Mouse (Mus musculus): ENCODE data around the gene Rnf113a2.
A peak's percentile ranks its signal among the peaks of the same experiment; 100 is the strongest.

DNA sequence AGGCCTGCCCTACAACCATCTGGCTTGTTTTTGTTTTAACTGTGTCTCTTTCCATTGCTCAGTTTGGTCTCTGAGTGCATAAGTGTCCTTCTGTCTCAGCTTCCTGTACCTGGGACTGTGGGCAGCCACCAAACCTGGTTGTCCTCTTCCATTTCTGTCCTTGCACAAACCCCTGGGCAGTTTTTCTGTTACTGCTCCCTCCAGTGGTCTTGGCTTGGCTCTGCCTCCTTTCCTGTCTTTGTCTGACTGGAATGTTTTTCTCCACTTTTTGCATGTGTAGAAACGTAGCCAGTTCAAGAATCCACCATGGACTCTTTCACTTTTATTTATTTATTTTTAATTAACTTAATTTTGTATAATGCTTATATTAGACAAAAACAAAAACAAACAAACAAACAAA lies 42.8 kb downstream of the Rnf113a2 start:
- no peak for TF ChIP-seq MYB (IDR thresholded peaks at IDR 0.05; ENCODE audit: low read depth, low read length)
- no peak for TF ChIP-seq NELFE (IDR thresholded peaks at IDR 0.05; ENCODE audit: low read depth, low read length)
- no peak for TF ChIP-seq ELF1 (IDR thresholded peaks at IDR 0.05; ENCODE audit: low read depth, low read length)
- TF ChIP-seq TBP (IDR thresholded peaks at IDR 0.05; ENCODE audit: low read depth, low read length) = no peak
- peak in 2 of 3 experiments; percentile 9 to 32; a peak in 3 of 6 replicates for TF ChIP-seq CTCF (IDR thresholded peaks at IDR 0.05 in 2 of 3, conservative IDR thresholded peaks at IDR 0.05 in 1 of 3; ENCODE audit: control insufficient read depth in 1 of 3, insufficient read depth in 1 of 3, low read depth in 2 of 3, low read length in 3 of 3, poor library complexity in 1 of 3, severe bottlenecking in 1 of 3)
- no peak for TF ChIP-seq UBTF (IDR thresholded peaks at IDR 0.05; ENCODE audit: borderline replicate concordance, insufficient read depth, low read depth, low read length)
- TF ChIP-seq BHLHE40 (IDR thresholded peaks at IDR 0.05; ENCODE audit: borderline replicate concordance, low read depth, low read length) = no peak
- TF ChIP-seq EP300 (IDR thresholded peaks at IDR 0.05; ENCODE audit: low read depth in 1 of 2, low read length in 2 of 2) = no peak

All from MEL (cell line).